Mouse (Mus musculus): ENCODE results near the gene Olfr1098.

The Olfr1098 gene

GRCm38 (mm10) chr2:86924445-86924844 is at the start of gene Olfr1098:
Olfr1098 (minus strand) TSS chr2:86924545.
- no peak for DNase-seq (ENCODE audit: low read depth, low spot score)

GRCm38 (mm10) chr2:86960593-86960992 is 36.2 kb upstream of the Olfr1098 start, which contains the start of gene Olfr1099:
Olfr1099 (minus strand) TSS chr2:86960693.
- DNase-seq (ENCODE audit: low read depth, low spot score) = no peak

- no peak for DNase-seq (ENCODE audit: low read depth, low spot score)
These were observed 2.2 kb upstream of the Olfr1098 start for GRCm38 (mm10) chr2:86926557-86926956.

GRCm38 (mm10) chr2:86905647-86906046 is 18.7 kb downstream of the Olfr1098 start:
- DNase-seq (ENCODE audit: low read depth, low spot score) = no peak

GRCm38 (mm10) chr2:86892116-86892515 is 32.2 kb downstream of the Olfr1098 start, which contains the start of gene Olfr1097:
Olfr1097 (minus strand) TSS chr2:86892216.
- DNase-seq (ENCODE audit: low read depth, low spot score) = no peak

- no peak for DNase-seq (ENCODE audit: low read depth, low spot score)
These were observed 49.6 kb downstream of the Olfr1098 start, which contains the start of gene Gm13723 for GRCm38 (mm10) chr2:86874702-86875101. Gm13723 (minus strand) TSS chr2:86874802.

All from c-Kit-negative CD71-positive TER-119-positive erythroid progenitor cells, embryonic 14.5 days (primary cell).